Mouse (Mus musculus) kidney, adult 11 months (tissue): ENCODE results near the gene Olfr1247.
"Not testable (repeated sequence)": the region's sequence is repeated elsewhere in the genome, so short reads cannot be mapped to it uniquely, and the experiment has no call there.

Experiments used
- DNase-seq: peaks from one replicate; pipeline ENCODE4 v3.0.0; 2022

The Olfr1247 gene

GRCm38 (mm10) chr2:89614030-89614429, at the start of gene Olfr1247:
Gene Olfr1247, minus strand, starts transcription at chr2:89614130.
- DNase-seq, result no peak

- DNase-seq, result no peak
These were observed 47.4 kb upstream of the Olfr1247 start, which contains the start of gene Olfr1250 for GRCm38 (mm10) chr2:89661367-89661766. Gene Olfr1250, minus strand, starts transcription at chr2:89661467.

DNA sequence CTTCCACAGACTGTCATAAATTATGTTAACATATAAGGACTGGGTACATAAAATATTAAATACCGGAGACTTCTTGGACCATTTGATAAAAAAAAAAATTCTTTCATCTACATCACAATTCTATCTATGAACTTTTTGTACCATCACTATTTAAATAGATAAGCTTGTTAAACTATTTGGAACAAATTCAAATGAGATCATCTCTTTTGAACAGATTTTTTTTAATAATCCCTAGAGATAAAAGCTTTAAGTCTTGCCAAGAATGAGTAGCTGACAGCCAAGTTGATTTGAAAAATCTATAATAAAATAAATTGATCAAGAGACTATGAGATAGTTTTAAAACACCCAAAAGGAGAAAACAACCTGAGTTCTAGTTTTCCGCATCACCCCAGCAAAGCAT, 21.0 kb upstream of the Olfr1247 start, which contains the start of gene Olfr1249:
Olfr1249 (minus strand) TSS at position 101 of the 400 bp plus-strand sequence.
- DNase-seq, result no peak

GRCm38 (mm10) chr2:89618145-89618544, 4.2 kb upstream of the Olfr1247 start, which contains the start of gene Olfr1248:
Gene Olfr1248, minus strand, starts transcription at chr2:89618245.
- not testable (repeated sequence) for DNase-seq

DNA sequence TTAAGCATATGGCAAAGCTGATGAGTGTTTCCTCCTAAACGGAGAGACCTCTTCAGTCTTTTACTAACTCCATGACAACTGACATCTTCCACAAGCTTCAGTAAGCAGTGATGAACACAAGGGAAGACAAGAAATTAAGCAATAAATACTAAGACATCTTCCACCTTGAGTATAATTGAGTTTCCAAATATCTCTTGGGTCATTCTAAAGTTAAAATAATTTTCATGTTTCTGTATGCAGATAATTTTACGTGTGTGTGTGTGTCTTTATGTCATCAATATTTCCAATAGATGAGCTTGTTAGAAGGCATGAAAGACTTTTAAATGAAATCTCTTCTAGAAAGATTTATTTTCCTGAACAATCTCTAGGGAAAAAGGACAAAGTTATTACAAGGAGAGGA, 20.9 kb downstream of the Olfr1247 start, which contains the start of gene Olfr1246:
Olfr1246 (minus strand) TSS at position 101 of the 400 bp plus-strand sequence.
- no peak for DNase-seq

GRCm38 (mm10) chr2:89578347-89578746, 35.6 kb downstream of the Olfr1247 start, which contains the start of gene Olfr1245:
Gene Olfr1245, minus strand, starts transcription at chr2:89578447.
- no peak for DNase-seq

DNA sequence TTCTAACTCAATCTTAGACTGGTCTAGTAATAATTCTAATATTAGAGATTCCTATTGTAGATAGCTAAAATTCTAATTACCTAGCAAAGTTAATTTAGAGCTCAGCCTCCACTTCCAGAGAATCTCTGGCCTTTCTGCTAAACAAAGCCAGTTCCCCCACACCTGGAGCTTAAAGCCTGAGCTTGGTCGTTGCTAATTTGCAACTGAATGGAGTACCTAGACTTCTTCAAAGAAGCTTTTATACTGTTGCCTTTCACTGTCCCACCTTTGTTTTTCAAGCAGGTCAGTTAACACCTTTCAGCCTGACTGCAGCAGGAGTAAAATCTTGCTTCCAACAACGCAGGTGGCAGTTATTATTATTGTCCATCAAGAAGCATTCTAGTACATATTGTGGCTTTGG, 51.2 kb downstream of the Olfr1247 start:
- DNase-seq, result not testable (repeated sequence)
